Mouse (Mus musculus) neural tube, embryonic 11.5 days (tissue): ENCODE measurements around the gene Myom3. TPM values are rescaled to one million over a fixed set of nuclear protein-coding genes. Genes with fewer than 3 reads are reported as not detected.

Experiments
- ATAC-seq: fragments of 200-750 bp; cut with Nextera tagmentation; 2 replicates; pipeline ENCODE4 v1.8.0; 2017; ENCODE audit warnings: moderate number of reproducible peaks, mild to moderate bottlenecking, moderate TSS enrichment, moderate library complexity; ENCODE audit not compliant: insufficient read depth, low FRiP score, low TSS enrichment
- DNase-seq: peaks from one replicate; pipeline ENCODE4 v3.0.0-alpha.2; 2015; ENCODE audit warnings: low spot score
- H3K27ac ChIP-seq: fragments of 300-500 bp; sonication (generic); 2 replicates; pipeline ENCODE4 v1.5.1; 2014; ENCODE audit warnings: low read depth, mild to moderate bottlenecking, low read length
- H3K27me3 ChIP-seq: fragments of 300-500 bp; sonication (generic); 2 replicates; pipeline ENCODE4 v1.6.1; 2014; ENCODE audit warnings: mild to moderate bottlenecking, low read length, mixed read lengths; ENCODE audit not compliant: control insufficient read depth, insufficient read depth
- H3K36me3 ChIP-seq: fragments of 300-500 bp; sonication (generic); 2 replicates; pipeline ENCODE4 v1.6.1; 2014; ENCODE audit warnings: mild to moderate bottlenecking, low read length, moderate library complexity, mixed read lengths; ENCODE audit not compliant: control insufficient read depth, insufficient read depth
- H3K4me1 ChIP-seq: fragments of 300-500 bp; sonication (generic); 2 replicates; pipeline ENCODE4 v1.6.1; 2014; ENCODE audit warnings: low read length, mixed read lengths; ENCODE audit not compliant: control insufficient read depth, insufficient read depth
- H3K4me2 ChIP-seq: fragments of 300-500 bp; sonication (generic); 2 replicates; pipeline ENCODE4 v1.6.1; 2014; ENCODE audit warnings: low read depth, mild to moderate bottlenecking, moderate library complexity
- H3K4me3 ChIP-seq: fragments of 300-500 bp; sonication (generic); 2 replicates; pipeline ENCODE4 v1.5.1; 2014; ENCODE audit warnings: low read depth, low read length
- H3K9ac ChIP-seq: fragments of 300-500 bp; sonication (generic); 2 replicates; pipeline ENCODE4 v1.6.1; 2014; ENCODE audit warnings: mild to moderate bottlenecking, low read length
- H3K9me3 ChIP-seq: fragments of 300-500 bp; sonication (generic); 2 replicates; pipeline ENCODE4 v1.6.1; 2016; ENCODE audit warnings: low read length; ENCODE audit not compliant: control insufficient read depth
- WGBS: fragments of 180-500 bp; shearing (Covaris S2); extraction: QIAGEN DNeasy Blood & Tissue Kit; methylation state at CpG from one replicate; pipeline ENCODE4 v1.1.7; 2014; 5-methylcytosine and 5-hydroxymethylcytosine counted together
- polyA plus RNA-seq: library from polyadenylated mRNA; unstranded; fragments of >200 nt; fragmentation: Nextera tagmentation; extraction: Ambion mirVana; gene quantifications from 2 replicates; pipeline ENCODE4 v1.2.1, GENCODE M21; 2014

Myom3 gene
- polyA plus RNA-seq, 1 experiment from 2014 or later = 0.62 TPM

DNA sequence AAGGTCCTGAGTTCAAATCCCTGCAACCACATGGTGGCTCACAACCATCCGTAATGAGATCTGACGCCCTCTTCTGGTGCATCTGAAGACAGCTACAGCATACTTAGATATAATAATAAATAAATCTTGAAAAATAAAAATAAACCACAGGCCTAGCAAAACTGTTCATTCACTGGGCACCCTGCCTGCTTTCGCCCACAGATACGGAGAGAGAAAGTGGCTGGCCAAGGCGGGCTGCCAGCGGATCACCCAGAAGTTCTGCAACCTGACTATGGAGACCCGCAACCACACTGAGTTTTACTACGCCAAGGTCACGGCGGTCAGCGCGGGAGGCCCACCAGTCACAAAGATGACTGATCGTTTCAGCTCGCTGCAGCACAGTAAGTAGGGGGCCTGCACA lies 25.6 kb upstream of the Myom3 start:
- H3K36me3 ChIP-seq = no peaks in the 10 kb centered on the region
- no peak overlapping the region for H3K4me2 ChIP-seq
- DNase-seq (no peak), ATAC-seq (no peak)
- no peak overlapping the region for H3K9ac ChIP-seq
- WGBS = 95% methylated on average over 14 of the region's 14 CpGs
- H3K27ac ChIP-seq = no peak overlapping the region
- no peaks in the 10 kb centered on the region for H3K9me3 ChIP-seq
- H3K27me3 ChIP-seq = no peaks in the 10 kb centered on the region
- no peak overlapping the region for H3K4me3 ChIP-seq
- no peaks in the 10 kb centered on the region for H3K4me1 ChIP-seq

DNA sequence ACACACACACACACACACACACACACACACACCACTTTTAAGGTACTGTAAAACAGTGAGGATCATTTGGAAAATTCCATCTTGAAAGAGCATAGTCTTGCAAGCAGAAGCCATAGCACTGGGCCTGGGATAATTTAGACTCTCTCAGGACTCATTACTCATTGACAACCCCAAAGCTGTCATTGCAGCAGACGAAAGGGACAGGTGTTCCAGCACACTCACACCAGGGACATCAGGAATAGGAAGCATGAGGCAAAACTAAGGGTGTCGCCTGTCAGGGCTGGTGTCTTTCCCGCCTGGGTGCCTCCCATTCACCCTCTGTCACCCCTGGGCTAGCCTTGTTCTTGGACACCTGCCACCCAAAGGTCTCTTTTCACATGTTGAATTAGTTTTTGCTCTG lies 22.6 kb upstream of the Myom3 start:
- Histone ChIP-seq H3K27me3 (no peaks in the 10 kb centered on the region), H3K27ac (no peak overlapping the region), H3K9me3 (no peaks in the 10 kb centered on the region), H3K4me3 (no peak overlapping the region), H3K4me1 (no peaks in the 10 kb centered on the region), H3K36me3 (no peaks in the 10 kb centered on the region), H3K9ac (no peak overlapping the region), H3K4me2 (no peak overlapping the region)
- ATAC-seq = no peak
- no peak for DNase-seq
- WGBS = 70% methylated on average over 3 of the region's 3 CpGs

DNA sequence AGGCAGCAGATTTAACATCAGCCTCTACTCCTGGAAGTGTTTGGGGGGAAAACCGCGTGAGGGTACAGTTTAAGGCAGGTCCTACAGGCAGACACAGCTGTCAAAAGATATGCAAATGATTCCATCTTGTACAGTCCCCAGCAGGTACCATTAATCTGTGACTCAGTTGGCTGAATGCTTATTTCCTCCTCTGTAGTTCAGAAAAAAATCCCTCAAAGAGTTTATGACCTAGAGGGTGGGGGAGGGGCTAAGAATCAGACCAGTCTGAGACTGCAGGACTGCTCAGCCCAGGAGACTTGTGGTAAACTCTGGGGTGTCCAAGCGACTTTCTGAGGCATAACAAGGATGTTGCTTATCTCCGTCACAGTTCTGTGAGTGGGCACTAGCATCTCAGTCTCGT lies 21.3 kb upstream of the Myom3 start:
- H3K27ac ChIP-seq = no peak overlapping the region
- H3K36me3 ChIP-seq = no peaks in the 10 kb centered on the region
- H3K4me3 ChIP-seq = no peak overlapping the region
- H3K4me2 ChIP-seq = no peak overlapping the region
- no peak for DNase-seq
- no peak for ATAC-seq
- H3K9me3 ChIP-seq = no peaks in the 10 kb centered on the region
- no peaks in the 10 kb centered on the region for H3K4me1 ChIP-seq
- no peak overlapping the region for H3K9ac ChIP-seq
- no peaks in the 10 kb centered on the region for H3K27me3 ChIP-seq
- 67% methylated on average over 5 of the region's 5 CpGs for WGBS

DNA sequence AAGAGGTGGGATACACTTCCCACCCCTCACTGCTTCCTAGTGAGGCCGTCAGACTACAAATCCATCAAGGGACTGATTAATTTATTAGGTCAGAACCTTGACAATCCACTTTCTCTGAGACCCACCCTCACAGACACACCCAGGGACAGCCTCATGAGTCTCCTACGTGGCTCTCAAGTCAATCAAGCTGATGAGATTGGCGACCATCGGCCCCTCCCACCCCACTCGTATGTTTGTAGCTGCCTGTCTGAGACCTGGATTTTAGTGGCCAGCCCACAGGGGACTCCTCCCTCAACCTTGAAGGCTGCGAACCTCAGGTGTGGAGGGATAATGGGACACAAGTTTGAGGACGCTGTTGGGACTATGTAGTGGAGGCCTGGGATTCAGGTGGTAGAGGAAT lies 20.4 kb upstream of the Myom3 start:
- Histone ChIP-seq H3K4me2 (no peak overlapping the region), H3K27me3 (no peaks in the 10 kb centered on the region), H3K9me3 (no peaks in the 10 kb centered on the region), H3K27ac (no peak overlapping the region), H3K4me1 (no peaks in the 10 kb centered on the region), H3K36me3 (no peaks in the 10 kb centered on the region), H3K9ac (no peak overlapping the region), H3K4me3 (no peak overlapping the region)
- 63% methylated on average over 7 of the region's 7 CpGs for WGBS
- ATAC-seq = no peak
- DNase-seq = no peak

DNA sequence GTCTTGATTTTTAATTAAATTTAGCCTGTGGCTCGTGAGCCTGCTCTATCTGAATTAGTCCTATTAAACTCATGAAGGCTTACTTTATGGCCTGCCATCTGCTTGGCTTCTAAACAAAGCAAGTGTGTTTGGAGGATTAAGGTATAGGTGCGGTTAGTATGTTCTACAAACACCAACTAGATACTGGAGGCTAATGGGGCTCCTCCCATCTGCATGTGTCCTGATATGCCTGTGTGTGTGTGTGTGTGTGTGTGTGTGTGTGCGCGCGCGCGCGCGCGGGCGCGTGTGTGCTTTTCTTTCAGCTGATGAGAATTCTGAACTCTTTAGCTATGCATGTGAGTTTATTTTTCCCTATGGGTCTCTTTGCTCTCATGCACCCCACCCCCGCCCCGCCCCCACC lies 19.8 kb upstream of the Myom3 start:
- ATAC-seq (no peak), DNase-seq (no peak)
- H3K4me3 ChIP-seq = no peak overlapping the region
- H3K4me2 ChIP-seq = no peak overlapping the region
- no peaks in the 10 kb centered on the region for H3K9me3 ChIP-seq
- no peaks in the 10 kb centered on the region for H3K36me3 ChIP-seq
- no peak overlapping the region for H3K27ac ChIP-seq
- WGBS = 92% methylated on average over 14 of the region's 14 CpGs
- H3K9ac ChIP-seq = no peak overlapping the region
- H3K27me3 ChIP-seq = no peaks in the 10 kb centered on the region
- H3K4me1 ChIP-seq = no peaks in the 10 kb centered on the region

DNA sequence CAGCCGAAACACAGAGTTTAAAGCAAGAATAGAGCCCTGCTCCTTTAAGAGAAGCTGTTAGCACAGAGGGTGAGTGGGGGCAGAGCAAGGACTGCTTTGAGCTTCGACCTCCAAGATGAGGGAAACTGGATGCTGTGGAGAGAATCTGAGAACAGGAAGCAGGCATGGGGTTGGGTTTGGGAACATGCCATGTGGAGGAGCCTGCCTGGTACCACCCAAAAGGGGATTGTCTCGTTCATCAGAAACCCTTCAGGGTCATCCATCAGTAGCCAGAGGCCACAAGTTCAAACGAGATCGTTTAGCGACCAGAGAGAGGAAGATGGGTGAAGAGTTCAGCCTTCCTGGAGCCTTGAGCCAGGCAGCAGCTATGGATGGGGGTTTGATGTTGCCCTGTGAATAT lies 16.0 kb upstream of the Myom3 start:
- H3K9ac ChIP-seq = no peak overlapping the region
- no peak for DNase-seq
- no peaks in the 10 kb centered on the region for H3K9me3 ChIP-seq
- no peak overlapping the region for H3K27ac ChIP-seq
- no peaks in the 10 kb centered on the region for H3K27me3 ChIP-seq
- no peaks in the 10 kb centered on the region for H3K4me1 ChIP-seq
- no peak overlapping the region for H3K4me3 ChIP-seq
- no peak for ATAC-seq
- H3K36me3 ChIP-seq = no peaks in the 10 kb centered on the region
- 42% methylated on average over 6 of the region's 6 CpGs for WGBS
- H3K4me2 ChIP-seq = no peak overlapping the region

DNA sequence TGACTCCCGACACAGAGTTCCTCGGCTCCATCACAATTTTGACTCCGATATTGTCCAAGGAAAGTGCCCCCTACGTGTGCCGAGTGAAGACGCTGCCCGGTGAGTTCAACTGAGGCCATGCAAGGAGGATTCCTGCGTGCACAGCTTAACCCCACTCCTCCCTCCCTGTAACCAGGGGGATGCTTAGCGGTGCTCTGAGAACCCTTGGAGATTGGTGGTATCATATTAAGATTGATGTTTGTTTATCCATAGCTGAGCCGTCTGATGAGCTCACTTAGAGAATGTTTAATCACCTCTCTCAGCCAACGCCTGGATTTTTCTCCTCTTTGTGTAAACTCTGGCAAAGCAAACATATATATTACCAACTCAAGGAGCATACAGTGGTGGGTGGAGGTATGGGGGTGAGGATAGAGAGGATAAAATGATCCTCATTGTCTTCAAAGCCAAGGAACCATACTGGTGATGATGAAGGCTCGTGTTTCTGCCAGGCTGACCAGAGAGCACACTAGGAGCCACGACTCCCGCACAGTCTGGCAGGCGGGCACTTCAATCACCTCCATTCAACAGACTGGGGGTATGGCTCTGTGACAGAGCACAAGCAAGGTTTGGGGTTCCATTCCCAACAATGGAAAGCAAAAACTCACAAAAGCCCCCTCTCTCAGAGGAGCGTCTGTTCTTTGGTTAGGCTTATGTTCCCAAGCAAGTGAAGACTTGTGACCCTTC lies 14.6 kb upstream of the Myom3 start:
- Histone ChIP-seq H3K27me3 (no peaks in the 10 kb centered on the region), H3K9ac (no peak overlapping the region), H3K4me2 (no peak overlapping the region), H3K27ac (no peak overlapping the region), H3K4me1 (no peaks in the 10 kb centered on the region), H3K36me3 (no peaks in the 10 kb centered on the region), H3K9me3 (no peaks in the 10 kb centered on the region), H3K4me3 (no peak overlapping the region)
- DNase-seq (no peak), ATAC-seq (no peak)
- 62% methylated on average over 16 of the region's 16 CpGs for WGBS

DNA sequence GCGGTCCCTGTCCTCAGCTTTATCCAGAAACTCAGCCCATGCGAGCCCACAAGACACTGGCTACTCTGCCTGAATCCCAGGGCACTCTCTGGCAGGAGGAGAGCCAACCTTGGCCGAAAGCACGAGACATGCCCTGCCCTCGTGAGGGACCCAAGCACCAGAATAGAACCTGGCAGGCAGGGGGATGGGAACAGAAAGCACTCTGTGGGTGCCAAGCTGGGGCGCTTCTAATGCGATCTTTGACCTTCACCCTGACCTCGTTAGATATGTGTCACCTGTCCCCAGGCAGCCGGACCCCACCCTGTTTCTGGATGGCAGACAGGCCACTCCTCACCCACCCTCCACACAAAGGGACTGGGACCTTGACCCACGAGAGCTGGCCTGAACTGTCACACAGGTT lies 13.9 kb upstream of the Myom3 start:
- H3K4me3 ChIP-seq = no peak overlapping the region
- no peaks in the 10 kb centered on the region for H3K27me3 ChIP-seq
- no peaks in the 10 kb centered on the region for H3K9me3 ChIP-seq
- no peak overlapping the region for H3K4me2 ChIP-seq
- H3K9ac ChIP-seq = no peak overlapping the region
- H3K27ac ChIP-seq = no peak overlapping the region
- ATAC-seq = no peak
- WGBS = 84% methylated on average over 10 of the region's 10 CpGs
- no peaks in the 10 kb centered on the region for H3K4me1 ChIP-seq
- H3K36me3 ChIP-seq = no peaks in the 10 kb centered on the region
- no peak for DNase-seq

DNA sequence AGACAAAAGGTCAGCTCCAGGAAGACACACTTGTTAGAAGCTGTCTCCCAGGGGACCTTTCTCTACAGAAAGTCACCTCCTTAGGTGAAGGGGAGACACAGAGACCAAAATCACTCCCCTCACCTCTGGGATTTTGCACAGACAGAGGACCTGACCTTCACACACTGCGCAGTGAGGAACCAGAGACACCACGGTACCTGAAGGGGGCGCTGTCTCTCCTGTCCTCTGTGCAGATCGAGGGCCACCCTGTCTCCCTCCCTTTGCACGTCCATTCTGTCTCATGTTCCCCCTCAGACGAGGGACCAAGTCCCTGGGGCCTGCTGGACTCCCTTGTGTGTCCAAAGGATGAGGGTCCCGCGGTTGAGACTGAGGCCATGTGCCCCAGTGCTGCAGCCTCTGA lies 8.6 kb upstream of the Myom3 start:
- no peak overlapping the region for H3K9ac ChIP-seq
- no peaks in the 10 kb centered on the region for H3K36me3 ChIP-seq
- WGBS = 72% methylated on average over 8 of the region's 8 CpGs
- no peak overlapping the region for H3K27ac ChIP-seq
- DNase-seq = no peak
- H3K4me3 ChIP-seq = no peak overlapping the region
- no peak for ATAC-seq
- H3K27me3 ChIP-seq = no peaks in the 10 kb centered on the region
- no peaks in the 10 kb centered on the region for H3K9me3 ChIP-seq
- H3K4me2 ChIP-seq = no peak overlapping the region
- no peaks in the 10 kb centered on the region for H3K4me1 ChIP-seq
